Mouse (Mus musculus) limb, embryonic 13.5 days (tissue): ENCODE measurements around the gene Fam171a1. TPM values are rescaled to one million over a fixed set of nuclear protein-coding genes. Genes with fewer than 3 reads are reported as not detected.

Experiments
- ATAC-seq: fragments of 200-750 bp; cut with Nextera tagmentation; 2 replicates; pipeline ENCODE4 v1.8.0; 2017; ENCODE audit warnings: low read depth, moderate number of reproducible peaks, moderate TSS enrichment; ENCODE audit not compliant: low FRiP score
- H3K27ac ChIP-seq: fragments of 300-500 bp; sonication (generic); 2 replicates; pipeline ENCODE4 v1.5.1; 2015; ENCODE audit warnings: inconsistent platforms, mild to moderate bottlenecking, moderate library complexity
- H3K27me3 ChIP-seq: fragments of 300-500 bp; sonication (generic); 2 replicates; pipeline ENCODE4 v1.6.1; 2015; ENCODE audit warnings: mild to moderate bottlenecking, inconsistent platforms
- H3K36me3 ChIP-seq: fragments of 300-500 bp; sonication (generic); 2 replicates; pipeline ENCODE4 v1.6.1; 2015; ENCODE audit warnings: inconsistent platforms, mild to moderate bottlenecking, moderate library complexity
- H3K4me1 ChIP-seq: fragments of 300-500 bp; sonication (generic); 2 replicates; pipeline ENCODE4 v1.6.1; 2015; ENCODE audit warnings: inconsistent platforms
- H3K4me2 ChIP-seq: fragments of 300-500 bp; sonication (generic); replicated peaks from 2 replicates; pipeline ENCODE4 v1.6.1; 2015; ENCODE audit warnings: inconsistent platforms, mild to moderate bottlenecking, moderate library complexity
- H3K4me3 ChIP-seq: fragments of 300-500 bp; sonication (generic); 2 replicates; pipeline ENCODE4 v1.5.1; 2015; ENCODE audit warnings: moderate library complexity, mild to moderate bottlenecking, inconsistent platforms
- H3K9ac ChIP-seq: fragments of 300-500 bp; sonication (generic); 2 replicates; pipeline ENCODE4 v1.6.1; 2015; ENCODE audit warnings: mild to moderate bottlenecking, inconsistent platforms
- H3K9me3 ChIP-seq: fragments of 300-500 bp; sonication (generic); 2 replicates; pipeline ENCODE4 v1.6.1; 2016; ENCODE audit warnings: inconsistent platforms
- WGBS: fragments of 180-500 bp; shearing (Covaris S2); methylation state at CpG from one replicate; pipeline ENCODE4 v1.1.7; 2015; 5-methylcytosine and 5-hydroxymethylcytosine counted together
- polyA plus RNA-seq: library from polyadenylated mRNA; unstranded; fragments of >200 nt; fragmentation: Nextera tagmentation; extraction: Ambion mirVana; gene quantifications from 2 replicates; pipeline ENCODE4 v1.2.1, GENCODE M21; 2015

The Fam171a1 gene
- polyA plus RNA-seq, 1 experiment from 2014 or later, result 35.6 TPM

GRCm38 (mm10) chr2:3139578-3139977, 25.6 kb downstream of the Fam171a1 start:
- Histone ChIP-seq H3K4me3 (no peak overlapping the region), H3K4me1 (peaks cover 33% of the 10 kb centered on the region), H3K9me3 (no peaks in the 10 kb centered on the region), H3K9ac (no peak overlapping the region), H3K27ac (no peak overlapping the region; the same call in 1 of the 2 replicates), H3K36me3 (no peaks in the 10 kb centered on the region), H3K4me2 (no peak overlapping the region), H3K27me3 (no peaks in the 10 kb centered on the region)
- WGBS, result 53% methylated on average over 3 of the region's 3 CpGs
- no peak for ATAC-seq

GRCm38 (mm10) chr2:3140585-3140984, 26.6 kb downstream of the Fam171a1 start:
- no peak overlapping the region for H3K4me3 ChIP-seq
- peaks cover 27% of the 10 kb centered on the region for H3K4me1 ChIP-seq
- no peak overlapping the region for H3K27ac ChIP-seq
- no peak overlapping the region for H3K9ac ChIP-seq
- H3K9me3 ChIP-seq, result no peaks in the 10 kb centered on the region
- H3K4me2 ChIP-seq, result no peak overlapping the region
- no peak for ATAC-seq
- H3K36me3 ChIP-seq, result no peaks in the 10 kb centered on the region
- H3K27me3 ChIP-seq, result no peaks in the 10 kb centered on the region
- WGBS, result 71% methylated on average over 5 of the region's 5 CpGs

- Histone ChIP-seq H3K27me3 (no peaks in the 10 kb centered on the region), H3K4me2 (no peak overlapping the region)
- WGBS, result 86% methylated on average over 4 of the region's 4 CpGs
These were observed 27.8 kb downstream of the Fam171a1 start for GRCm38 (mm10) chr2:3141804-3142203.

GRCm38 (mm10) chr2:3144291-3144690, 30.3 kb downstream of the Fam171a1 start:
- H3K9me3 ChIP-seq, result no peaks in the 10 kb centered on the region
- peaks cover 10% of the 10 kb centered on the region for H3K4me1 ChIP-seq
- H3K4me2 ChIP-seq, result no peak overlapping the region
- WGBS, result 91% methylated on average over 5 of the region's 5 CpGs
- H3K36me3 ChIP-seq, result peaks cover 5% of the 10 kb centered on the region; the same call in 1 of the 2 replicates
- H3K27me3 ChIP-seq, result no peaks in the 10 kb centered on the region
- no peak overlapping the region for H3K9ac ChIP-seq
- ATAC-seq, result no peak
- H3K4me3 ChIP-seq, result no peak overlapping the region
- no peak overlapping the region for H3K27ac ChIP-seq

More at GRCm38 (mm10) chr2:3141804-3142203, 27.8 kb downstream of the Fam171a1 start:
- H3K4me3 ChIP-seq, result no peak overlapping the region
- peaks cover 27% of the 10 kb centered on the region for H3K4me1 ChIP-seq
- H3K9ac ChIP-seq, result no peak overlapping the region
- H3K9me3 ChIP-seq, result no peaks in the 10 kb centered on the region
- H3K36me3 ChIP-seq, result peaks cover 5% of the 10 kb centered on the region; the same call in 1 of the 2 replicates
- ATAC-seq, result no peak
- H3K27ac ChIP-seq, result no peak overlapping the region

- no peak for ATAC-seq
- H3K9me3 ChIP-seq, result no peaks in the 10 kb centered on the region
- peaks cover 5% of the 10 kb centered on the region; the same call in 1 of the 2 replicates for H3K36me3 ChIP-seq
- H3K9ac ChIP-seq, result no peak overlapping the region
- no peaks in the 10 kb centered on the region for H3K27me3 ChIP-seq
- H3K4me1 ChIP-seq, result peaks cover 26% of the 10 kb centered on the region; the same call in 1 of the 2 replicates
- H3K4me2 ChIP-seq, result no peak overlapping the region
- no peak overlapping the region for H3K27ac ChIP-seq
- 34% methylated on average over 6 of the region's 6 CpGs for WGBS
- no peak overlapping the region for H3K4me3 ChIP-seq
These were observed 33.6 kb downstream of the Fam171a1 start for GRCm38 (mm10) chr2:3147550-3148157.

- peaks cover 31% of the 10 kb centered on the region; the same call in 1 of the 2 replicates for H3K4me1 ChIP-seq
- H3K27ac ChIP-seq, result no peak overlapping the region
- H3K9me3 ChIP-seq, result no peaks in the 10 kb centered on the region
- peaks cover 5% of the 10 kb centered on the region; the same call in 1 of the 2 replicates for H3K36me3 ChIP-seq
- no peak for ATAC-seq
- H3K27me3 ChIP-seq, result no peaks in the 10 kb centered on the region
- no peak overlapping the region for H3K9ac ChIP-seq
- no peak overlapping the region for H3K4me3 ChIP-seq
- H3K4me2 ChIP-seq, result no peak overlapping the region
- WGBS, result 91% methylated on average over 8 of the region's 8 CpGs
These were observed 34.7 kb downstream of the Fam171a1 start for GRCm38 (mm10) chr2:3148731-3149130.

- Histone ChIP-seq H3K27ac (no peak overlapping the region), H3K4me2 (no peak overlapping the region), H3K4me1 (peaks cover 35% of the 10 kb centered on the region), H3K4me3 (no peak overlapping the region), H3K27me3 (no peaks in the 10 kb centered on the region), H3K36me3 (peaks cover 5% of the 10 kb centered on the region; the same call in 1 of the 2 replicates), H3K9ac (no peak overlapping the region), H3K9me3 (no peaks in the 10 kb centered on the region)
- no peak for ATAC-seq
- 45% methylated on average over 5 of the region's 5 CpGs for WGBS
These were observed 36.3 kb downstream of the Fam171a1 start for GRCm38 (mm10) chr2:3150324-3150723.

GRCm38 (mm10) chr2:3151336-3151735, 37.3 kb downstream of the Fam171a1 start:
- H3K9me3 ChIP-seq, result no peaks in the 10 kb centered on the region
- H3K4me2 ChIP-seq, result no peak overlapping the region
- no peak overlapping the region for H3K4me3 ChIP-seq
- 55% methylated on average over 3 of the region's 3 CpGs for WGBS
- no peak; the same call in 1 of the 2 replicates for ATAC-seq
- H3K4me1 ChIP-seq, result peaks cover 35% of the 10 kb centered on the region
- no peak overlapping the region for H3K9ac ChIP-seq
- H3K36me3 ChIP-seq, result peaks cover under 1% of the 10 kb centered on the region; the same call in 1 of the 2 replicates
- H3K27me3 ChIP-seq, result no peaks in the 10 kb centered on the region
- H3K27ac ChIP-seq, result no peak overlapping the region

GRCm38 (mm10) chr2:3154091-3154665, 40.2 kb downstream of the Fam171a1 start:
- H3K4me3 ChIP-seq, result no peak overlapping the region
- WGBS, result 91% methylated on average over 1 of the region's 1 CpGs
- no peaks in the 10 kb centered on the region for H3K9me3 ChIP-seq
- H3K4me1 ChIP-seq, result peaks cover 56% of the 10 kb centered on the region
- H3K27me3 ChIP-seq, result no peaks in the 10 kb centered on the region
- H3K9ac ChIP-seq, result no peak overlapping the region
- no peak overlapping the region for H3K27ac ChIP-seq
- H3K4me2 ChIP-seq, result no peak overlapping the region
- no peak for ATAC-seq
- H3K36me3 ChIP-seq, result no peaks in the 10 kb centered on the region

GRCm38 (mm10) chr2:3154986-3155385, 41.0 kb downstream of the Fam171a1 start:
- no peak overlapping the region for H3K4me2 ChIP-seq
- H3K4me1 ChIP-seq, result peaks cover 55% of the 10 kb centered on the region
- H3K27ac ChIP-seq, result no peak overlapping the region
- 64% methylated on average over 2 of the region's 2 CpGs for WGBS
- H3K9ac ChIP-seq, result no peak overlapping the region
- no peaks in the 10 kb centered on the region for H3K36me3 ChIP-seq
- H3K27me3 ChIP-seq, result no peaks in the 10 kb centered on the region
- no peak overlapping the region for H3K4me3 ChIP-seq
- no peaks in the 10 kb centered on the region for H3K9me3 ChIP-seq
- no peak for ATAC-seq

GRCm38 (mm10) chr2:3157030-3157429, 43.0 kb downstream of the Fam171a1 start:
- WGBS, result 75% methylated on average over 3 of the region's 3 CpGs
- H3K27me3 ChIP-seq, result no peaks in the 10 kb centered on the region
- H3K9me3 ChIP-seq, result no peaks in the 10 kb centered on the region
- ATAC-seq, result no peak
- no peak overlapping the region for H3K27ac ChIP-seq
- no peak overlapping the region for H3K4me3 ChIP-seq
- peaks cover 57% of the 10 kb centered on the region for H3K4me1 ChIP-seq
- H3K36me3 ChIP-seq, result no peaks in the 10 kb centered on the region
- H3K9ac ChIP-seq, result no peak overlapping the region
- H3K4me2 ChIP-seq, result no peak overlapping the region

- Histone ChIP-seq H3K36me3 (no peaks in the 10 kb centered on the region), H3K9me3 (no peaks in the 10 kb centered on the region), H3K4me2 (no peak overlapping the region), H3K27ac (peak overlapping the region; percentile 52; the same call in 1 of the 2 replicates), H3K27me3 (no peaks in the 10 kb centered on the region), H3K4me1 (peaks cover 57% of the 10 kb centered on the region), H3K4me3 (no peak overlapping the region), H3K9ac (no peak overlapping the region)
- no peak for ATAC-seq
- WGBS, result 61% methylated on average over 10 of the region's 10 CpGs
These were observed 43.8 kb downstream of the Fam171a1 start for GRCm38 (mm10) chr2:3157661-3158344.
